Mouse (Mus musculus) forebrain, postnatal 0 days (tissue): ENCODE measurements around the gene Macrod1. TPM values are rescaled to one million over a fixed set of nuclear protein-coding genes. Genes with fewer than 3 reads are reported as not detected.

Experiments
- ATAC-seq: fragments of 200-750 bp; cut with Nextera tagmentation; 2 replicates; pipeline ENCODE4 v1.8.0; 2017; ENCODE audit warnings: mild to moderate bottlenecking, moderate library complexity
- DNase-seq: peaks from one replicate; pipeline ENCODE4 v3.0.0-alpha.2; 2015
- H3K27ac ChIP-seq: fragments of 300-500 bp; sonication (generic); 2 replicates; pipeline ENCODE4 v1.5.1; 2014; ENCODE audit warnings: low read depth, mild to moderate bottlenecking, antibody characterized with exemption, low read length, moderate library complexity, mixed read lengths
- H3K27me3 ChIP-seq: fragments of 300-500 bp; sonication (generic); 2 replicates; pipeline ENCODE4 v1.6.1; 2014; ENCODE audit warnings: mild to moderate bottlenecking, low read length, mixed read lengths; ENCODE audit not compliant: insufficient read depth
- H3K36me3 ChIP-seq: fragments of 300-500 bp; sonication (generic); 2 replicates; pipeline ENCODE4 v1.6.1; 2014; ENCODE audit warnings: mild to moderate bottlenecking, moderate library complexity; ENCODE audit not compliant: insufficient read depth
- H3K4me1 ChIP-seq: fragments of 300-500 bp; sonication (generic); 2 replicates; pipeline ENCODE4 v1.6.1; 2014; ENCODE audit warnings: antibody characterized with exemption; ENCODE audit not compliant: insufficient read depth
- H3K4me2 ChIP-seq: fragments of 300-500 bp; sonication (generic); 2 replicates; pipeline ENCODE4 v1.6.1; 2014; ENCODE audit warnings: low read depth, mild to moderate bottlenecking, moderate library complexity
- H3K4me3 ChIP-seq: fragments of 300-500 bp; sonication (generic); 2 replicates; pipeline ENCODE4 v1.5.1; 2014; ENCODE audit warnings: low read depth, low read length, mixed read lengths
- H3K9ac ChIP-seq: fragments of 300-500 bp; sonication (generic); 2 replicates; pipeline ENCODE4 v1.6.1; 2014; ENCODE audit warnings: mild to moderate bottlenecking
- H3K9me3 ChIP-seq: fragments of 300-500 bp; sonication (generic); 2 replicates; pipeline ENCODE4 v1.6.1; 2016; ENCODE audit warnings: low read length
- CTCF ChIP-seq: sonication (generic); IDR thresholded peaks from 2 replicates; pipeline ENCODE4 v1.5.1; 2016; ENCODE audit warnings: antibody characterized with exemption, control low read depth, low read depth
- WGBS: fragments of 180-500 bp; shearing (Covaris S2); extraction: QIAGEN DNeasy Blood & Tissue Kit; methylation state at CpG from one replicate; pipeline ENCODE4 v1.1.7; 2014; 5-methylcytosine and 5-hydroxymethylcytosine counted together
- polyA plus RNA-seq: library from polyadenylated mRNA; unstranded; fragments of >200 nt; fragmentation: Nextera tagmentation; extraction: Ambion mirVana; gene quantifications from 2 replicates; pipeline ENCODE4 v1.2.1, GENCODE M21; 2015
- total RNA-seq: library from RNA; depleted of rRNA; stranded (reverse); fragments of >200 nt; gene quantifications from 2 replicates; pipeline ENCODE4 v1.2.3, GENCODE M21; 2014; rRNA removed

Gene Macrod1
- total and polyA plus RNA-seq, 2 experiments from 2014 or later: 8.0 to 8.1 TPM

GRCm38 (mm10) chr19:7236011-7236410 lies 179.4 kb downstream of the Macrod1 start:
- no peak for ATAC-seq
- 80% methylated on average over 2 of the region's 2 CpGs for WGBS
- H3K27ac ChIP-seq: no peak overlapping the region
- H3K4me3 ChIP-seq: no peak overlapping the region
- no peak for DNase-seq
- no peak for TF ChIP-seq CTCF
- H3K36me3 ChIP-seq: peaks cover 27% of the 10 kb centered on the region
- no peak overlapping the region for H3K4me2 ChIP-seq
- H3K9ac ChIP-seq: no peak overlapping the region
- peaks cover 6% of the 10 kb centered on the region; the same call in 1 of the 2 replicates for H3K4me1 ChIP-seq
- H3K9me3 ChIP-seq: no peaks in the 10 kb centered on the region
- no peaks in the 10 kb centered on the region for H3K27me3 ChIP-seq

- H3K4me2 ChIP-seq: no peak overlapping the region
- no peak overlapping the region for H3K9ac ChIP-seq
- no peak for TF ChIP-seq CTCF
- peaks cover 21% of the 10 kb centered on the region; the same call in 1 of the 2 replicates for H3K36me3 ChIP-seq
- no peak overlapping the region for H3K4me3 ChIP-seq
- no peaks in the 10 kb centered on the region for H3K27me3 ChIP-seq
- peaks cover 6% of the 10 kb centered on the region; the same call in 1 of the 2 replicates for H3K4me1 ChIP-seq
- WGBS: 85% methylated on average over 4 of the region's 4 CpGs
- ATAC-seq (no peak), DNase-seq (no peak)
- no peak overlapping the region for H3K27ac ChIP-seq
- no peaks in the 10 kb centered on the region for H3K9me3 ChIP-seq
Measured at GRCm38 (mm10) chr19:7236742-7237141, 180.1 kb downstream of the Macrod1 start.

DNA sequence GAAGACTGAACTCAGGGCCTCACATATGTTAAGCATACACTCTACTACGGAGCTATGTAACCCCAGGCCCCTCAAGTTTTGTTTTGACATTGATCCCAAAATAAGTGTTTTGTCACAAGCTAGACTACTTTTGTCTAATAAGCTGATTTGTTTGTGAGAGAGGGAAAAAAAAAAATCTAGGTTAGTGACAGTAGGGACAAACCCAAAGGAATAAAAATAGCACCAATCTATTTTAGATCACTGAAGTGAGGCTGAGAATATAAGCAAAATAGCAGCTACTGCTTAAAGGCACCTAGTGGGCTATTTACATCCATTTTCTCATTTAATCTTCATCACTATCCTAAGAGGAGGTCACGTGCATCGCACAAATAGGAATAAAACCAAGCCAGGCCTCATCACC lies 183.0 kb downstream of the Macrod1 start:
- H3K9ac ChIP-seq: peak overlapping the region; percentile 75
- no peak overlapping the region for H3K4me3 ChIP-seq
- ATAC-seq: no peak
- peak overlapping the region; percentile 98 for H3K4me2 ChIP-seq
- TF ChIP-seq CTCF: no peak
- WGBS: 78% methylated on average over 3 of the region's 3 CpGs
- no peaks in the 10 kb centered on the region for H3K27me3 ChIP-seq
- no peaks in the 10 kb centered on the region for H3K9me3 ChIP-seq
- no peak for DNase-seq
- no peak overlapping the region for H3K27ac ChIP-seq
- peaks cover 6% of the 10 kb centered on the region; the same call in 1 of the 2 replicates for H3K4me1 ChIP-seq
- H3K36me3 ChIP-seq: no peaks in the 10 kb centered on the region

GRCm38 (mm10) chr19:7240291-7240690 lies 183.7 kb downstream of the Macrod1 start:
- Histone ChIP-seq H3K9ac (peak overlapping the region; percentile 75), H3K4me1 (peaks cover 6% of the 10 kb centered on the region; the same call in 1 of the 2 replicates), H3K4me3 (peak overlapping the region; percentile 80), H3K27me3 (no peaks in the 10 kb centered on the region), H3K27ac (peak overlapping the region; percentile 82; the same call in 1 of the 2 replicates), H3K36me3 (no peaks in the 10 kb centered on the region), H3K9me3 (no peaks in the 10 kb centered on the region), H3K4me2 (peak overlapping the region; percentile 98)
- no peak for TF ChIP-seq CTCF
- no peak for ATAC-seq
- 3% methylated on average over 13 of the region's 13 CpGs for WGBS
- no peak for DNase-seq

DNA sequence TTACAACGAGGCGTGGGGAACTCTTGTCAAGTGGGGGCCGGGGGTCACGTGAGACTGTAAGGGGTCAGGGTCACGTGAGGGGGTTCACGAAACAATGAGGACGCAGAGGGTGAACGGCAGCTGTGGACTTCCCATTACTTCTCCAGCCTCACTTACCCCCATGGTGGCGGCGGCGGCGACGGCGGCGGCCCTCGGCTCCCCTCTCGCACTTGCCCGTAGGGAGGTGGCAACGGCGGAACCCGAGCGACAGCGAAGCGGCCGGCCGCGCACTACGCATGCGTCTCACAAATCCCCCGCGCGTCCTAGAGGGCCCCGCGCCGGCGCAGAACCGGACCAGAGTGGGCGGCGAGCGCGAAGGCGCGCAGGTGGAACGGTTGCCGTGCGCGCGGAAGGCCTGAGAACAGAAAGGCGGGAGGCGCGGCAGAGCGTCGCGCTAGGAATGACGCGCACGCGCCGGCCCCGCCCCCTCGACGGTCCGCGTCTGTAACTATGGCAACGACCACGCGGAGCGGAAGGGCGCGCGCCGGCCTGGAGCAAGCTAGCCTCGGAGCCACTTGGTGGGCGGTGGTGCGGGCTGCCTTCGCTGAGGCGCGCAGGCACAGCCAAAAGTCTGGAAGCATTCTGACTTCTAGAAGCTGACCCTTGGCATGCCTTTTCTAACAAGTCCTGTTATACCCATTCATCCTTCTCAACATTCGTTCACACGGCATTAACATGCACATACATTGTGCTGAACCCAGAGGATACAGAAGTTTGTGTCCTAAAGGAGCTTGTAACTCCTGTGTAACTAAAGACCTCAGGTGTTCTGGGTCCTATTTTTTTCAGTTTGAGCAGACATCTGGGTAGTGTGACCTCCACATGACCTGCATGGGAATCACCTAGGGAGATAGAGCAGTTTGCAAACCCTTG lies 184.4 kb downstream of the Macrod1 start, which contains the start of gene Naa40:
Gene Naa40 (minus strand): TSS at position 402 of the 909 bp plus-strand sequence.
- 2% methylated on average over 80 of the region's 80 CpGs for WGBS
- peak; percentile 98 for ATAC-seq

DNA sequence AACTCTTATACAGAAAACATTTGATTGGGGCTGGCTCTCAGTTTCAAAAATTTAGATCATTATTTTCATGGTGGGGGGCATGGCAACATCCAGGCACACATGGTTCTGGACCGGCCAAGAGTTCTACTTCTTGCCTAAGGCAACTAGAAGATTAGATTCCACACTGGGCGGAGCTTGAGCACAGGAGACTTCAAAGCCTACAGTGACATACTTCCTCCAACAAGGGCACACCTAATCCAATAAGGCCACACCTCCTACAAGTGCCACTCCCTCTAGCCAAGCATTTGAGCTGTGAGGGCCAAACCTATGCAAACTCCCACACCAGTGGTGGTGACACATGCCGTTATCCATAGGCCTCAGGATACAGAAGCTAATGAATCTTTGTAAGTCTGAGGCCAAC lies 189.4 kb downstream of the Macrod1 start:
- ATAC-seq (no peak), DNase-seq (no peak)
- Histone ChIP-seq H3K27me3 (no peaks in the 10 kb centered on the region), H3K4me1 (no peaks in the 10 kb centered on the region), H3K9ac (no peak overlapping the region), H3K4me2 (no peak overlapping the region), H3K4me3 (no peak overlapping the region), H3K27ac (no peak overlapping the region), H3K36me3 (no peaks in the 10 kb centered on the region), H3K9me3 (no peaks in the 10 kb centered on the region)
- TF ChIP-seq CTCF: no peak
- WGBS: 84% methylated on average over 3 of the region's 3 CpGs

More for the DNA sequence above, 184.4 kb downstream of the Macrod1 start, which contains the start of gene Naa40:
- peaks cover 6% of the 10 kb centered on the region; the same call in 1 of the 2 replicates for H3K4me1 ChIP-seq
- DNase-seq: peak; percentile 98
- H3K27ac ChIP-seq: peak within 1 kb of the TSS; percentile 82
- H3K27me3 ChIP-seq: no peaks in the 10 kb centered on the region
- H3K36me3 ChIP-seq: no peaks in the 10 kb centered on the region
- peak within 1 kb of the TSS; percentile 98 for H3K4me2 ChIP-seq
- H3K9ac ChIP-seq: peak within 1 kb of the TSS; percentile 75
- H3K4me3 ChIP-seq: peak within 1 kb of the TSS; percentile 80
- H3K9me3 ChIP-seq: no peaks in the 10 kb centered on the region
- no peak for TF ChIP-seq CTCF

Other genes starting within 250 kb of the Macrod1 start
- gene Rps6ka4, start 216.2 kb upstream of the Macrod1 start, total RNA-seq: 18.0 and 24.2 TPM in 2 replicates
- 11.2 and 14.3 TPM in 2 replicates for gene Rps6ka4, start 216.2 kb upstream of the Macrod1 start, polyA plus RNA-seq
- gene Ccdc88b, start 198.6 kb upstream of the Macrod1 start, total RNA-seq: 0.57 and 3.5 TPM in 2 replicates
- 0.30 and 0.67 TPM in 2 replicates for gene Ccdc88b, start 198.6 kb upstream of the Macrod1 start, polyA plus RNA-seq
- 52.3 and 69.6 TPM in 2 replicates for gene Trmt112, start 147.1 kb upstream of the Macrod1 start, total RNA-seq
- 102 and 103 TPM in 2 replicates for gene Trmt112, start 147.1 kb upstream of the Macrod1 start, polyA plus RNA-seq
- 182 and 199 TPM in 2 replicates for gene Prdx5, start 146.7 kb upstream of the Macrod1 start, total RNA-seq
- gene Prdx5, start 146.7 kb upstream of the Macrod1 start, polyA plus RNA-seq: 424 and 467 TPM in 2 replicates
- 42.6 and 43.0 TPM in 2 replicates for gene Esrra, start 135.0 kb upstream of the Macrod1 start, total RNA-seq
- 6.4 and 8.4 TPM in 2 replicates for gene Esrra, start 135.0 kb upstream of the Macrod1 start, polyA plus RNA-seq
- gene Catsperz, start 131.4 kb upstream of the Macrod1 start, total RNA-seq: 0.71 and 1.6 TPM in 2 replicates
- 1.2 and 2.4 TPM in 2 replicates for gene Catsperz, start 131.4 kb upstream of the Macrod1 start, polyA plus RNA-seq
- gene Kcnk4, start 122.3 kb upstream of the Macrod1 start, total RNA-seq: 8.8 and 12.7 TPM in 2 replicates
- gene Kcnk4, start 122.3 kb upstream of the Macrod1 start, polyA plus RNA-seq: 8.6 and 8.7 TPM in 2 replicates
- gene Bad, start 114.9 kb upstream of the Macrod1 start, total RNA-seq: 56.5 and 94.9 TPM in 2 replicates
- gene Bad, start 114.9 kb upstream of the Macrod1 start, polyA plus RNA-seq: 95.3 and 111 TPM in 2 replicates
- 65.4 and 75.2 TPM in 2 replicates for gene Gpr137, start 114.3 kb upstream of the Macrod1 start, total RNA-seq
- gene Gpr137, start 114.3 kb upstream of the Macrod1 start, polyA plus RNA-seq: 68.5 and 77.6 TPM in 2 replicates
- 226 and 269 TPM in 2 replicates for gene Ppp1r14b, start 81.8 kb upstream of the Macrod1 start, total RNA-seq
- gene Ppp1r14b, start 81.8 kb upstream of the Macrod1 start, polyA plus RNA-seq: 201 and 269 TPM in 2 replicates
- gene Plcb3, start 80.3 kb upstream of the Macrod1 start, total RNA-seq: 12.8 and 13.1 TPM in 2 replicates
- 7.3 and 10.0 TPM in 2 replicates for gene Plcb3, start 80.3 kb upstream of the Macrod1 start, polyA plus RNA-seq
- gene Fkbp2, start 76.3 kb upstream of the Macrod1 start, total RNA-seq: 23.5 and 26.8 TPM in 2 replicates
- gene Fkbp2, start 76.3 kb upstream of the Macrod1 start, polyA plus RNA-seq: 102 and 106 TPM in 2 replicates
- gene Vegfb, start 69.2 kb upstream of the Macrod1 start, total RNA-seq: 24.9 and 28.4 TPM in 2 replicates
- gene Vegfb, start 69.2 kb upstream of the Macrod1 start, polyA plus RNA-seq: 52.8 and 64.6 TPM in 2 replicates
- 15.1 and 20.2 TPM in 2 replicates for gene Dnajc4, start 64.2 kb upstream of the Macrod1 start, total RNA-seq
- gene Dnajc4, start 64.2 kb upstream of the Macrod1 start, polyA plus RNA-seq: 20.7 and 24.8 TPM in 2 replicates
- gene Nudt22, start 60.7 kb upstream of the Macrod1 start, total RNA-seq: 7.9 and 9.5 TPM in 2 replicates
- 14.3 and 15.3 TPM in 2 replicates for gene Nudt22, start 60.7 kb upstream of the Macrod1 start, polyA plus RNA-seq
- gene Trpt1, start 60.7 kb upstream of the Macrod1 start, total RNA-seq: 16.2 and 16.3 TPM in 2 replicates
- gene Trpt1, start 60.7 kb upstream of the Macrod1 start, polyA plus RNA-seq: 18.2 and 18.7 TPM in 2 replicates
- 4.4 and 6.0 TPM in 2 replicates for gene Fermt3, start 37.3 kb upstream of the Macrod1 start, total RNA-seq
- 2.6 and 3.6 TPM in 2 replicates for gene Fermt3, start 37.3 kb upstream of the Macrod1 start, polyA plus RNA-seq
- gene Stip1, start 16.8 kb upstream of the Macrod1 start, total RNA-seq: 124 and 133 TPM in 2 replicates
- 146 and 156 TPM in 2 replicates for gene Stip1, start 16.8 kb upstream of the Macrod1 start, polyA plus RNA-seq
- gene Flrt1, start 48.9 kb downstream of the Macrod1 start, total RNA-seq: 8.1 and 8.8 TPM in 2 replicates
- 6.7 and 11.3 TPM in 2 replicates for gene Flrt1, start 48.9 kb downstream of the Macrod1 start, polyA plus RNA-seq
- 248 and 252 TPM in 2 replicates for gene Otub1, start 149.5 kb downstream of the Macrod1 start, total RNA-seq
- gene Otub1, start 149.5 kb downstream of the Macrod1 start, polyA plus RNA-seq: 286 and 290 TPM in 2 replicates
- gene Cox8a, start 160.8 kb downstream of the Macrod1 start, total RNA-seq: 735 and 828 TPM in 2 replicates
- 1,247 and 1,523 TPM in 2 replicates for gene Cox8a, start 160.8 kb downstream of the Macrod1 start, polyA plus RNA-seq
- 48.5 and 57.7 TPM in 2 replicates for gene Naa40, start 184.4 kb downstream of the Macrod1 start, total RNA-seq
- 34.7 and 44.0 TPM in 2 replicates for gene Naa40, start 184.4 kb downstream of the Macrod1 start, polyA plus RNA-seq
- 41.9 and 49.6 TPM in 2 replicates for gene Rcor2, start 210.5 kb downstream of the Macrod1 start, total RNA-seq
- gene Rcor2, start 210.5 kb downstream of the Macrod1 start, polyA plus RNA-seq: 13.7 and 14.5 TPM in 2 replicates